Mouse (Mus musculus) liver, embryonic 15.5 days (tissue): Measurements from ENCODE around the gene Cacng7. TPM values are rescaled to one million over a fixed set of nuclear protein-coding genes. Genes with fewer than 3 reads are reported as not detected.

Source experiments
- ATAC-seq: fragments of 200-750 bp; cut with Nextera tagmentation; 2 replicates; pipeline ENCODE4 v1.8.0; 2017; ENCODE audit warnings: moderate number of reproducible peaks, mild to moderate bottlenecking, moderate library complexity; ENCODE audit not compliant: insufficient read depth
- H3K27ac ChIP-seq: fragments of 300-500 bp; sonication (generic); replicated peaks from 2 replicates; pipeline ENCODE4 v1.5.1; 2015; ENCODE audit warnings: mild to moderate bottlenecking, inconsistent platforms
- H3K27me3 ChIP-seq: fragments of 300-500 bp; sonication (generic); 2 replicates; pipeline ENCODE4 v1.6.1; 2015; ENCODE audit warnings: mild to moderate bottlenecking, inconsistent platforms
- H3K36me3 ChIP-seq: fragments of 300-500 bp; sonication (generic); replicated peaks from 2 replicates; pipeline ENCODE4 v1.6.1; 2015; ENCODE audit warnings: moderate library complexity, mild to moderate bottlenecking, inconsistent platforms
- H3K4me1 ChIP-seq: fragments of 300-500 bp; sonication (generic); replicated peaks from 2 replicates; pipeline ENCODE4 v1.6.1; 2015; ENCODE audit warnings: inconsistent platforms
- H3K4me2 ChIP-seq: fragments of 300-500 bp; sonication (generic); 2 replicates; pipeline ENCODE4 v1.6.1; 2015; ENCODE audit warnings: moderate library complexity, mild to moderate bottlenecking, inconsistent platforms
- H3K4me3 ChIP-seq: fragments of 300-500 bp; sonication (generic); replicated peaks from 2 replicates; pipeline ENCODE4 v1.5.1; 2015; ENCODE audit warnings: mild to moderate bottlenecking, inconsistent platforms
- H3K9ac ChIP-seq: fragments of 300-500 bp; sonication (generic); 2 replicates; pipeline ENCODE4 v1.6.1; 2015; ENCODE audit warnings: moderate library complexity, mild to moderate bottlenecking, inconsistent platforms
- H3K9me3 ChIP-seq: fragments of 300-500 bp; sonication (generic); replicated peaks from 2 replicates; pipeline ENCODE4 v1.6.1; 2016; ENCODE audit warnings: inconsistent platforms
- WGBS: fragments of 180-500 bp; shearing (Covaris S2); methylation state at CpG from one replicate; pipeline ENCODE4 v1.1.7; 2015; ENCODE audit warnings: mixed read lengths; ENCODE audit not compliant: insufficient replicate concordance; 5-methylcytosine and 5-hydroxymethylcytosine counted together
- polyA plus RNA-seq: library from polyadenylated mRNA; unstranded; fragments of >200 nt; fragmentation: Nextera tagmentation; extraction: Ambion mirVana; gene quantifications from 2 replicates; pipeline ENCODE4 v1.2.1, GENCODE M21; 2015

Gene Cacng7
- polyA plus RNA-seq, 1 experiment from 2014 or later = 0.03 TPM

DNA sequence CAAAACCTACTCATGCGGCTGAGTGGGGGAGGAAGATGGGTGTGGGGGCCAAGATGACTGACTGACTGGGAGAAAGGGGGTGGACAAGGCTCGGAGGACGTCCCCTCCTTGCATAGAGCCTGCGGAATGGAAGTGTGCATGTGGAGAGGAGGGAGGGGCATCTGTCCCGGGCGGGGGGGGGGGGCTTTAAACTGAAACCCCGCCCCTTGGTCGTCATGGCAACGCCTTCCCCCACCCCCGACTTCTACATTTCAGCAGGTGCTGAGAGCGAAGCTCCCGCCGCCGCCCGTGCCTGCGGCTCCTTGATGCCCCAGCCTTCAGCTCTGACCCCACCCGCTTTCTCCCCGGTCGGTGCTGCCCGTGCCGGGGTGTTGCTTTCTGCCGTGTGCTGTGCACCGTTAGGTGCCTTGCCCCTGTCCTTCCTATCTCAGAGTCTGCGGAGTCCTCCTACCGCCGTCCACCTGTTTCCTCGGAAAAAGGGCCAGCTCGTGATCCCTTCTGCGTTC, 29.4 kb upstream of the Cacng7 start:
- under 1% methylated on average over 27 of the region's 29 CpGs for WGBS
- Histone ChIP-seq H3K4me2 (peak overlapping the region; percentile 59), H3K27me3 (peaks cover 62% of the 10 kb centered on the region), H3K27ac (no peak overlapping the region), H3K36me3 (0 out of 2 replicates have a peak, but pooled peaks cover 8% of the 10 kb centered on the region), H3K9me3 (no peaks in the 10 kb centered on the region), H3K4me1 (peaks cover 21% of the 10 kb centered on the region), H3K9ac (no peak overlapping the region), H3K4me3 (peak overlapping the region; percentile 23)
- ATAC-seq = no peak

DNA sequence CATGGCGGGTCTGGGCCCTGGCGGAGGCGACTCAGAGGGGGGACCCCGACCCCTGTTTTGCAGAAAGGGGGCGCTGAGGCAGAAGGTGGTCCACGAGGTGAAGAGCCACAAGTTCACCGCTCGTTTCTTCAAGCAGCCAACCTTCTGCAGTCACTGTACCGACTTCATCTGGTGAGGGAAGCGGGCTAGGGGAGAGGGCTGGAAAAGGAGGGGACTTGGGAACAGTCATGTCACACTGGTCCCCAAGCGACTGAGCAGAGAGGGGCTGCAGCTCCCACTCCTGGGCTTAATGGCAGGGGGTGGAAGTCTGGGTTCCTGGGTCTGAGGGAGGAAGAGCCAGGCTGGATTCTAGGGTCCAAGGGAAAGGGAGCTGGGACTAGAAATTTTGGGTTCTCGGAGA, 29.0 kb upstream of the Cacng7 start:
- Histone ChIP-seq H3K4me3 (peak overlapping the region; percentile 23), H3K27me3 (peaks cover 67% of the 10 kb centered on the region), H3K9me3 (no peaks in the 10 kb centered on the region), H3K4me1 (peaks cover 19% of the 10 kb centered on the region), H3K27ac (no peak overlapping the region), H3K36me3 (0 out of 2 replicates have a peak, but pooled peaks cover 8% of the 10 kb centered on the region), H3K9ac (no peak overlapping the region), H3K4me2 (peak overlapping the region; percentile 59)
- WGBS = 6% methylated on average over 12 of the region's 12 CpGs
- ATAC-seq = no peak

DNA sequence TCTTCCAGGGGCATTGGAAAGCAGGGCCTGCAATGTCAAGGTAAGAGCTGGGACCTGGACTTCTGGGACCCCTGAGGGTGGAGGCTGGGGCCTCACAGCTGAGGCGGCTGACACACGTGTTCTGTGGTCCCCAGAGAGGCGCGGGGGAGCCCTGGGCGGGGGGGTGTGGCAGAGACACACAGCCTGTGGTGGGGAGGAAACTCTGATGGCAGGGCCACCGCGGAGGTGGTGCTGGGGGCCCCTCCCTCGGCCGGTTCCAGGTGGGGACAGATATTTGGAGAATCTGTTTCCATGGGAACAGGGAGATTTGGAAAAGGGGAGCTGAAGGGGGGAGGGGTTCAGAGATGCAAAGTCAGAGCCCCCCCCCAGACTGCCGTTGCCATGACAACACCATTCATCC, 28.5 kb upstream of the Cacng7 start:
- 0 out of 2 replicates have a peak, but pooled peaks cover 6% of the 10 kb centered on the region for H3K36me3 ChIP-seq
- H3K27ac ChIP-seq = no peak overlapping the region
- H3K4me3 ChIP-seq = no peak overlapping the region
- H3K4me1 ChIP-seq = peaks cover 19% of the 10 kb centered on the region
- WGBS = 5% methylated on average over 10 of the region's 10 CpGs
- H3K9ac ChIP-seq = no peak overlapping the region
- H3K9me3 ChIP-seq = no peaks in the 10 kb centered on the region
- ATAC-seq = no peak
- H3K4me2 ChIP-seq = no peak overlapping the region
- peaks cover 67% of the 10 kb centered on the region for H3K27me3 ChIP-seq

DNA sequence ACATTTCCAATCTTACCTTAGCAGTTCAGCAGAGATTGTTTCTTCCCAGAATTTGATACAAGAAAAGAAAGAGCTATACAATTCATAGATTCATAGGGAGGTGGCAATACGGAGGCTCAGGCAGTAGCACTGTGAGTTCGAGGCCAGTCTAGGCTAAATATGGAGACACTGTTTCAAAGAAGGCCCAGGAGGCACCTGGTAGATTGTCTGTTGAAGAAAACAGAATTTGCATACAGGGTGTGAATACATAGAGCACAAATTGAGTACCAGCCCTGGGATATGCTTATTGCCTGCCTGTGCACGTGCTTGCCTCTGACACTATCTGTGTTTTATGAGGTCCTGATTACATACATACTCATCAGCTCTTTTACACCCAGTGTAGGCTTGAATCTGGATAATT, 26.4 kb upstream of the Cacng7 start:
- no peak for ATAC-seq
- Histone ChIP-seq H3K4me2 (no peak overlapping the region), H3K27ac (no peak overlapping the region), H3K9me3 (no peaks in the 10 kb centered on the region), H3K9ac (no peak overlapping the region), H3K4me1 (peaks cover 16% of the 10 kb centered on the region), H3K4me3 (no peak overlapping the region), H3K27me3 (peaks cover 58% of the 10 kb centered on the region), H3K36me3 (no peaks in the 10 kb centered on the region)
- WGBS = 47% methylated on average over 3 of the region's 3 CpGs

DNA sequence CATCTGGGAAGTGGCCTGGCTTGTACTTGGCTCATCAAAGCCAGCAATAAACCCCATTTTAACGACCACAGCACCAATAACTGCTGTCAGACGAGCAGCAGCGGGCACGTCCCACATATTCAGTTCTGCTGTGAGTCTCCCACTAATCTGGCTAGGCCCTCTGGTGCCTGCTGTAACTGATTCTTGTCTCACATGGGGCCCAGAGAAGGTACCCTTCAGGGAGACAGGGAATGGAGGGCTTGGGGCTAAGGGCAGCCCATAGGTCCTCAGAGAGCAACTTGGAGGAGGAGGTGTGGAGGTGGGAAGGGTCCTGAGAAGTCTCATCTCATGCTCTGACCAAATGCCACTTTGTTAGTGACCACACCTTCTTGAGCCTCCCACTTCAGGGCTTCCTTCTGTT, 24.1 kb upstream of the Cacng7 start:
- no peaks in the 10 kb centered on the region for H3K36me3 ChIP-seq
- H3K4me3 ChIP-seq = no peak overlapping the region
- H3K4me1 ChIP-seq = peaks cover 2% of the 10 kb centered on the region; the same call in 1 of the 2 replicates
- H3K9me3 ChIP-seq = no peaks in the 10 kb centered on the region
- H3K27ac ChIP-seq = no peak overlapping the region
- H3K4me2 ChIP-seq = no peak overlapping the region
- 29% methylated on average over 4 of the region's 4 CpGs for WGBS
- ATAC-seq = no peak
- H3K9ac ChIP-seq = no peak overlapping the region
- peaks cover 36% of the 10 kb centered on the region for H3K27me3 ChIP-seq

DNA sequence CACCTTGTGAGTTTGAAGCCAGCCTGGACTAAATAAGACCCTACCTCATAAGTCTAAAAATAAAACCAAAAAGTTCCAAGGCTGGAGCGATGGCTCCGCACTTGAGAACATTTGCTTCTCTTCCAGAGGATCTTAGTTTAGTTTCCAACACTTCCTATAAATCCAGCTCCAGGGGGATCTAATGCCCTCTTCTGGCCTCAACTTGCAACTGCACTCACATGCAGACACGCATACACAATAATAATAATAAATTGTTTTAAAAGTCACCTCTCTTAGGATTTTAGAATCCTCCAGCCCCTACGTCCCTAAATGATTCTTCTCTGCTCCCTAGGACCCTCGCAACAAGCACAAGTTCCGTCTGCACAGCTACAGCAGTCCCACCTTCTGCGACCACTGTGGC, 22.5 kb upstream of the Cacng7 start:
- Histone ChIP-seq H3K4me3 (no peak overlapping the region), H3K27me3 (peaks cover 20% of the 10 kb centered on the region), H3K4me2 (no peak overlapping the region), H3K36me3 (no peaks in the 10 kb centered on the region), H3K9ac (no peak overlapping the region), H3K27ac (no peak overlapping the region), H3K4me1 (no peaks in the 10 kb centered on the region), H3K9me3 (no peaks in the 10 kb centered on the region)
- 70% methylated on average over 7 of the region's 7 CpGs for WGBS
- ATAC-seq = no peak

DNA sequence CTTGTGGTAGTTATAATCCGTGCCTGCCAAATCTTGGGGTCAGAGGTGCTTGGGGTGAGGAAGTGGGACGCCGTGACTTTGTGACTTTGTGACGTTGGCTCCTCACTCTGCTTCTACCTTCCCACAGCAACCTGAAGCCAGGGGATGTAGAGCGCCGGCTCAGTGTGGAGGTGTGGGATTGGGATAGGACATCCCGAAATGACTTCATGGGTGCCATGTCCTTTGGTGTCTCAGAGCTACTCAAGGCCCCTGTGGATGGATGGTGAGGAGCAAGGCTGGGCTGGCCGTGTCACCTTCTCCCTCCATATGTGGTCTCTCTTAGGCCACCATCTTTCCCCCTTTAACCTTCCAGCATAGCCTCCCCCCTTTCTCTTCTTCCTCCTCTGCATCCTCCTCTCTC, 19.2 kb upstream of the Cacng7 start:
- WGBS = 65% methylated on average over 8 of the region's 8 CpGs
- Histone ChIP-seq H3K4me1 (no peaks in the 10 kb centered on the region), H3K4me2 (no peak overlapping the region), H3K27ac (no peak overlapping the region), H3K9ac (no peak overlapping the region), H3K9me3 (no peaks in the 10 kb centered on the region), H3K4me3 (no peak overlapping the region), H3K27me3 (peaks cover 2% of the 10 kb centered on the region; the same call in 1 of the 2 replicates), H3K36me3 (no peaks in the 10 kb centered on the region)
- ATAC-seq = no peak

DNA sequence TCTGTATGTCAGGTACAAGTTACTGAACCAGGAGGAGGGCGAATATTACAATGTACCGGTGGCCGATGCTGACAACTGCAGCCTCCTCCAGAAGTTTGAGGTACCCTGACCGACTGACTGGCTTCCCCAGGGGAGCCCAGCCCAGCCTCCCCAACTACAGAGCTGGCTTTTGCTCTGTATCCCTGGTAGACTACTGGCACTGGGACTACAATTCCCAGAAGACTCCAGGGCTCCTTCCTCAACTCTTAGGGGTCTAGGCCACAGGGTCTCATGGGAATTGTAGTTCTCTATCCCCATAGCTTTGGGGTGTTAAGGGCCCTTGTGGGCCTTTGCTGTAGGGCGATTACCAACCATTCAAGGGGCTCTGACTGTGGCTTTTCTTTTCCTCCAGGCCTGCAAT, 18.6 kb upstream of the Cacng7 start:
- H3K27me3 ChIP-seq = no peaks in the 10 kb centered on the region
- H3K27ac ChIP-seq = no peak overlapping the region
- 52% methylated on average over 5 of the region's 5 CpGs for WGBS
- H3K36me3 ChIP-seq = no peaks in the 10 kb centered on the region
- H3K9ac ChIP-seq = no peak overlapping the region
- ATAC-seq = no peak
- H3K4me1 ChIP-seq = no peaks in the 10 kb centered on the region
- H3K9me3 ChIP-seq = no peaks in the 10 kb centered on the region
- no peak overlapping the region for H3K4me3 ChIP-seq
- no peak overlapping the region for H3K4me2 ChIP-seq

DNA sequence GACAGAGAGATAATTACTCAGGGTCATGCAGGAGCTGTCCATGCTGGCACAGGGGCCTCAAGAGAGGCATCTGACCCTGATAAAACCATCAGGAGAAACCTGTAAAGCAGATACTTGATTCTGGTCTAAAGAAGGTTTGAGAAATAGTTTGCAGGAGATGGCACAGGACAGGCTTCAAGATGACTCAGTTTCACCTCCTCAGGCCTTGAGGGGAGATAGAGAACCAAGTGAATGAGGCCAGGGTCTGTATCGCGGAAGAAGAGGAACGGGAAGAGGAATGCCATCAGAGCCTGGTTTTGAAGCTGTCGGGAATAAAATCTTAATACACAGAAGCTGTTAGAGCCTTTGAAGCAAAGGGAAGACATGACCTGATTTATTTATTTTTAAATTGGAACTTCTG, 15.1 kb upstream of the Cacng7 start:
- no peaks in the 10 kb centered on the region for H3K27me3 ChIP-seq
- H3K4me1 ChIP-seq = no peaks in the 10 kb centered on the region
- WGBS = 43% methylated on average over 4 of the region's 4 CpGs

DNA sequence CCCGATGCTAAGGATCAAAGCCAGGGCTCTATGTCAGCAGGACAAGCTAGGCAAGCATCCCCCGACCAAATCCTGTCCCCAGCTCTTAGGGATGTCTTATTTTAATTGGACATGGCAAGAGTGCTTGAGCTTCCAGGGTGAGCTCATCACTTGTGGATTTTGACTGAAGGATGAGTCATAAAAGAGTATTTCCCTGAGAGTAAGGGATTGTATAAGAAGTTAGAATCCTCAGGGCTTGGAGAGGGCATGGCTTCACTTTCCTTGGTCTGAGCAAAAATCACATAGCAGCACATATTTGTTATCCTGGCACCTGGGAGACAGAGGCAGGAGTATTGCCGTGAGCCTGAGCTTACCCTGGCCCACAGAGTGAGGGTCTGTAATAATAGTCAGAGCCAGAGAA, 11.9 kb upstream of the Cacng7 start:
- H3K4me2 ChIP-seq = no peak overlapping the region
- no peaks in the 10 kb centered on the region for H3K9me3 ChIP-seq
- H3K4me1 ChIP-seq = no peaks in the 10 kb centered on the region
- no peak for ATAC-seq
- no peak overlapping the region for H3K9ac ChIP-seq
- no peak overlapping the region for H3K4me3 ChIP-seq
- no peaks in the 10 kb centered on the region for H3K27me3 ChIP-seq
- no peak overlapping the region for H3K27ac ChIP-seq
- no peaks in the 10 kb centered on the region for H3K36me3 ChIP-seq
- 38% methylated on average over 3 of the region's 3 CpGs for WGBS

More for the DNA sequence above, 15.1 kb upstream of the Cacng7 start:
- H3K27ac ChIP-seq = no peak overlapping the region
- H3K4me2 ChIP-seq = no peak overlapping the region
- H3K9ac ChIP-seq = no peak overlapping the region
- no peaks in the 10 kb centered on the region for H3K9me3 ChIP-seq
- no peak for ATAC-seq
- no peak overlapping the region for H3K4me3 ChIP-seq
- no peaks in the 10 kb centered on the region for H3K36me3 ChIP-seq

DNA sequence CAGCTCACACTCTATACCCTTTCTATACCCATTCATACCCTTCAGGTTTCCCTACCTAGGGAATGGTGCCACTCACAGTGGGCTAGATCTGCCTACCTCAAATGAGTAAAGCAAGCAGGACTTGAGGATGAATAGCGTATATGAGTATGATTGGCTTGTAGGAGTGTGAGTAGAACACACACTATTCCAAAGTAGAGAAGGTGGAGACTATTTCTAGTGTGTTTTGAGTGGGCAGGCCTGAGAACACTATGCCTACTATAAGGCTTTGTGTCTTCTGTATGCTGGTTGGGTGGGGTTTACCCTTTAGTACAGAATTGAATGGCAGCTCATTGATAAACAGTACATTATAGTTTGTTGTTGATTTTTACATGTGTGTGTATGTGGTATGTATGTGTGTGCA, 8.9 kb upstream of the Cacng7 start:
- no peaks in the 10 kb centered on the region for H3K36me3 ChIP-seq
- H3K27me3 ChIP-seq = no peaks in the 10 kb centered on the region
- no peaks in the 10 kb centered on the region for H3K4me1 ChIP-seq
- 82% methylated on average over 1 of the region's 1 CpGs for WGBS
- no peaks in the 10 kb centered on the region for H3K9me3 ChIP-seq
- H3K9ac ChIP-seq = no peak overlapping the region
- H3K4me2 ChIP-seq = no peak overlapping the region
- no peak for ATAC-seq
- no peak overlapping the region for H3K4me3 ChIP-seq
- H3K27ac ChIP-seq = no peak overlapping the region

DNA sequence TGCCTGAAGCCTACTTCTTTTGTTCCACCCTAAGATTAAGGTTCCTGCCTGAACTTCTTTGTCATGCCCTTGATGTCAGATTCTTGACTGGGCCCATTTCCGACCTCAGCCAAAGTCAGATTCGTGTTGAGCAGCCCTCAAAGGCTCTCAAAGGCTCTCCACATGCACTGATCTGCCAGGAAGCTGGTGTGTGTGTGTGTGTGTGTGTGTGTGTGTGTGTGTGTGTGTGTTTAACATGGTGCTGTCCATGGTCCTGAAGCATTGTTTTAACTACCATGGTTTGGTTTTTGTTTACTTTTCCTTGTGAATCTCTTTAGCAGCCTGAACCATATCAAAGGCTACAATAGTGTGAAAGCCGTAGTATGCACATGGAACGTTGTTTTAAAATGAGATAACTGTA, 4.8 kb upstream of the Cacng7 start:
- H3K9ac ChIP-seq = no peak overlapping the region
- no peak for ATAC-seq
- H3K4me2 ChIP-seq = no peak overlapping the region
- 48% methylated on average over 4 of the region's 4 CpGs for WGBS
- H3K27me3 ChIP-seq = peaks cover 39% of the 10 kb centered on the region
- H3K9me3 ChIP-seq = no peaks in the 10 kb centered on the region
- H3K36me3 ChIP-seq = no peaks in the 10 kb centered on the region
- H3K4me1 ChIP-seq = no peaks in the 10 kb centered on the region
- no peak overlapping the region for H3K27ac ChIP-seq
- no peak overlapping the region for H3K4me3 ChIP-seq
